Mouse (Mus musculus): ENCODE results near the gene Trem3.
A peak's percentile ranks its signal among the peaks of the same experiment; 100 is the strongest.

Trem3 gene

DNA sequence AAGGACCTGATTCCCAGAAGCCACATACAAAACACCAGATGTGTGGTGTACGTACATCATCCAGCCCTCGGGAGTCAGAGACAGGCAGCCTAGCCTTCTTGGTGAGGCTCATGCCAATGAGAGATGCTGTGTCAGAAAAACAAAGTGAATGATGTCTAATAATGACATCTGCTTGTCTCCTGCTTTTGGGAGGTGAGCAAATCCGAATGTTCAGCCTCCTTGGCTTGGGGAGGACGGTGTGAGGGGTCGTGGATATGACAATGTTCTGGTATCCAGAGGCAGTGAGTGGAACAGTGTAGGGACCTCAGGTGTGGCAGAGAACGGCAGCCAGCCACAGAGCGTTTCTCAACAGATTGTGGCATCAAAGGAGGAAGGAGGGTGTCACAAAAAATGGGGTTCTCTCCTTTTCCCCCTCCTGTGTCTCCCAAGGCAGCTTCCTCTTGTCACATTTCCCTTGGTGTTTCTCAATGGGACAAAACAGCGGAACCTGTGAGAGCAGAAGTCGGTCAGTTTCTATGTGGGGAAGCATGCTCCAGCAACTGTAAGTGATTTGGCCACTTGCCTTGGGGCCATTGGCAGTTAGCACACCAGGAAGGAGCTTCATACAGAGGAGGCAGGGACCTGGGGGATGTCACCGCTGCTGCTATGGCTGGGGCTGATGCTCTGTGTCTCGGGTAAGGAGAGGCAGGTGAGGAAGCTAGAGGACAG, at the start of gene Trem3:
Trem3 (plus strand) TSS at position 557 of the 708 bp plus-strand sequence.
- peak; percentile 78 for DNase-seq (ENCODE audit: low read depth)

DNA sequence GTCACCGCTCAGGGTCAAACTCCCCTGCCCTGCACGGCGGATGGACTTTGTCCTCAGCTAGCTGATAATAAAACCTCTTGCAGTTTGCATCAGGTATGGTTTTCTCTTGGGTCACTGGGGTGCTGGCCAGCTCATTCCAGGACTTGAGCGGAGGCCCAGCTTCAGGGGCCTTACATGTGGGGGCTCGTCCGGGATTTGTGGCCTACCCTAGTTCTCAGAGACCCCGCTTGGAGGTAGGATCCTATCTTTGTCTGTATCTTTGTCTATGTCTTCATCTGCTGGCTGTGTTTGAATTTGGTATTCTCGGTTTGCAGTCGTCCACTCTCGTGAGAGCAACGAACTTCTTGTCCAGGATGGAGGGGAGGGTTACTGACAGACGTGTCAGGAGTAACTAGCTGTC, 44.5 kb upstream of the Trem3 start:
- no peak for DNase-seq (ENCODE audit: low read depth)

DNA sequence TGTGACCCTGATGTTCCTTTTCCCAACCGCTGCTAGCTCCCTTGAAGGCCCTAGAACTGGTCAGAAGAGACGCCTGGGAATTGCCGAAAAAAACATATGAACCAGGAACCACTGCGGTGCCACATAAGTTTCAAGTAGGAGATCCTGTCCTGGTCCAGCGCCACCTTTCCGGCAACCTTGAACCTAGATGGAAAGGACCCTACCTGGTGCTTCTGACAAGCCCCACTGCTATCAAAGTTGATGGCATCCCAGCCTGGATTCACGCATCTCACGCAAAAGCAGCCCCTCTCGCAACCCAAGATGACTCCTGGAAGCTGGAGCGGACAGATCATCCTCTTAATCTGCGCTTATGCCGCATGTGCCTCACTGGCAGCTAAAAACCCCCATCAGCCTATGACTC, 35.0 kb upstream of the Trem3 start:
- DNase-seq (ENCODE audit: low read depth): no peak

DNA sequence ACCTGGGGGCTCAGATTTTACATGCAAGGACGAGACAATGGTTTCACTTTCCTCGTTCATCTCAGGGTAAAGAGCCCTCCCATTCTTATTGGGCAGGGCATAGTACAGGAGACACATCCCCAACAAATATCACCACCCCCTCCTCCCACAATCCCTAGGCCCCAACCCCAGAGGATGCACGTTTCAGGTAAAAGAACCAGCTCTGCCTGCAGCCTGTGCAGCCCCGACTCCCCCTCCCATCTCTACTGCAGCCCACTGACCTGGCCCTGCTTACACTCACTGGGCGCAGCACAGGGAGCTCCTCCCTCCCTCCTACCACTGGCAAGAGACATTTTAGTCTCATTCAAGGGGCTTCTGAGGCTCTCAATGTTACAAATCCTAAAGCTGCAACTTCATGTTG, 34.1 kb upstream of the Trem3 start:
- no peak for DNase-seq (ENCODE audit: low read depth)

DNA sequence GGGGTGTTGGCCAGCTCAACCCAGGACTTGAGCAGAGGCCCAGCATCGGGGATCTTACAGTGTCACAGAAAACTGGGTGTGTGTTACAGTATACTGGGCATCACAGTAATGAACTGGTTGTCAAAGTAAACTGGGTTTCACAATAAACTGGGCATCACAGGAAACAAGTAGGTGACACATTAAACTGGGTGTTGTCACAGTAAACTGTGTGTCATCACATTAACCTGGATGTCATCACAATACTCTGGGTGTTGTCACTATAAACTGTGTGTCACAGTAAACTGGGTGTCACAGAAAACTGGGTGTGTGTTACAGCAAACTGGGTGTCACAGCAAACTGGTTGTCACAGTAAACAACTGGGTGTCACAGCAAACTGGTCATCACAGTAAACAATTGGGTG, 32.1 kb upstream of the Trem3 start:
- DNase-seq (ENCODE audit: low read depth): no peak

DNA sequence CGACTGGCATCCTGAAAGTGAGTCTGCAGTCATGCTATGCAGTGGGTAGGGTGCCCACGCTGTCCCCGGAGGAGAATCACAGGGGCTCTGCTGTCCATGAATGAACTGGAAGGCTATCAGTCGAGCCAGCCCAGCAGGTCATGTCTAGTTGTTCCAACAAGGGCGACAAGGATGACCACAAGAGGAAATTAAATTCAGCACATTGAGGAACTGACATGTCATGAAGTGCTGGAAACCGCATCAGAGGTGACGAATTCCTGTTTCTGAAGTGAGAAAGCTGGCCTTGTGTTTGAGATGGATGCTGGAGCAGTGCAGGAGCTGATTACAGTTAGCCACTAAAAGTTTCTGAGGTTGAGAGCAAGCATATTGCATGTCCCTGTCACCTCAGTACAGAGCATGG, 16.9 kb upstream of the Trem3 start:
- DNase-seq (ENCODE audit: low read depth): peak; percentile 88

DNA sequence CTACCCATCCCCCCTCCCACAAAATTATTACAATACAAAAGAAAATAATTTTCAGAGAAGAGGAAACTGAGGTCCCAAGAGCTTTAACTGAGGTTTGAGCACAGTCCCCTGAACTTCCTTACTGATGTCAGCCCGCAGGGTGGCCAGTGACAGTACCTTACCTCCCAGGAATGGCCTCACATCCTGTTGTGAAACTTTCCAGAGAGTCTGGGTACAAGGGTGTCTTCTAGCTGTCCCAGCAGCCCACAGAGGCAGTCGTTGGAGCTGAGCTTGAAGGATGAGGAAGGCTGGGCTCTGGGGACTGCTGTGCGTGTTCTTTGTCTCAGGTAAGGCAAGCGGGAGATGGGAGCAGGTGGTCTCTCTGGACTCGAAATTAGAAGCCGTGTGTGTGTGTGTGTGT, 15.1 kb upstream of the Trem3 start, which contains the start of gene Trem1:
Trem1 (plus strand) TSS at position 251 of the 400 bp plus-strand sequence.
- DNase-seq (ENCODE audit: low read depth): peak; percentile 87

DNA sequence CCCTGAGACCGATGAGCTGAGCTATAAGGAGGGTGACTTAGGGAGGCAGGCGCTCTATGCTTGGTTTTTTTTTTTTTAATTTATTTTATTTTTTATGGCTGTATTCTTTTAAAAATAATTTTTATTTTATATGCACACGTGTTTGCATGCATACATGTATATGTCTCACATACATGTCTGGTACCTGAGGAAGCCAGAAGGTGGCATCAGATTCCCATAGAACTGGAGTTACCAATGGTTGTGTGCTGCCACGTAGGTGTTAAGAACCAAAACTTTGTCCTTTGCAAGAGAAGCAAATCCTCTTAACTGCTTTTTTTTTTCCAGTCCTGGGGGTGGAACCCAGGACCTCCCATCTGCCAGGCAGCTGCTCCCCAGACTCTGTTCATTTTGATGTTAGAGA, 13.8 kb upstream of the Trem3 start:
- peak; percentile 17 for DNase-seq (ENCODE audit: low read depth)

DNA sequence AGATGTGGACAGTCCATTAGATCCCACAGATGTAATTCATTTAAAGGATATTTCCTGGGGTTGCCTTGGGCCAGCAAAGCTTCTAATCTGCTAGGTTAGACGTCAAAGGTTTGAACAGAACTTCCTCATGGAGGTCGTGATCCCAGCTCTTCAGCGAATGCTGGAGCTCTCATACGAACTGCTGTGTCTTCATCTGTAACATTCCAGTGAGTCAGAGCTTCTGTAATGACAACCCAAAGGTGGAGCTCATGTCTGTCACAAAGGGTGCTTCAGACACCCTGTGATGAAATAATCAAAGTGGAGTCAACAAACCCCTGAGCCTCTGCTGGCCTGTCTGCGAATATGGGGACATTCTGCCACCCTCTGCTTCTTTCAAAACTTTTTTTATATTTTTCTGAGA, 13.0 kb upstream of the Trem3 start:
- DNase-seq (ENCODE audit: low read depth): peak; percentile 52

DNA sequence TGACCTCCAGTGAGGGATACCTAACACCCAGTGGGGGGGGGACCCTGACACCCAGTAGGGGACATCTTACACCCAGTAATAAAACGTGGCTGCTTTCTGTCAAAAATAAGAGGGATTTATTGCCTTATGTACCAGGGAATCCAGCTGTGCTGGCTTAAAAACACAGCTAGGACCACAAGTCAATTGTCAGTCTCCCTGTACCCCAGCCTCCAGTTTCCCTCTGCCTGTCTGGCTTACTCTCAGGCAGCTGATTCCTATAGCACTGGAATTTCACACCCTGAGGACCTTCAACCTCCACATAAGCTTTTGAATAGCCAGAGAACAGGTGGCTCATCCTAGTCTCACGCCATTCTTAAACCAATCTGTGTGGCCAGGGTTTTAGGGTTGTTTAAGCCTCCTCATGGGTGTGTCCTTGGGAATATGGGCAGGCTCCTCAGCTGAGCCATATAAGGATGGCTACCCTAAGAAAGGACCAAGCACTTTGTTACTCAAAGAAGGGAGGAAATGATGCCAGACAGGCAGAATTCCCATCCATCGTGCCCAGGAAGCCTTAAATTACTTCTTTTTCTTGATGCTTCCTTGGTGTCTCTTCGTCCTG, 11.7 kb upstream of the Trem3 start:
- DNase-seq (ENCODE audit: low read depth): no peak

DNA sequence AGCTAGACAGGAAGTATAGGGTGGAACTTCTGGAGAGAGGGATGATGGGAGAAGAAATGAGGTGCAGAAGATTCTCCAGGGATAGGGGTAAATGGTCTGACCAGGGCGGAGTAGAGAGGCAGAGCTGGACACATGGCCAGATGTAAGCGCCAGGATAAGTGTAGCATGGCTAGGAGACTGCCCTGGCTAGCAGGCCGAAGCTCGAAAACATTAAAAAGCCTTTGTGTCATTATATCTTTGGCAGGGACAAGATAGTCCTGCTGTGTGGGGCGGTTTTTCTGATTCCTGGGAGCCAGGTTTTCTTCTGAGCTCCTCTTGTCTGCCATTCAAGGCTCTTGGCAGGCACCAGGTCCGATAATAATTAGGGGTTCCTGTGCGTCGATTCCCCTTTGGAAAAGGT, 10.0 kb upstream of the Trem3 start:
- no peak for DNase-seq (ENCODE audit: low read depth)

DNA sequence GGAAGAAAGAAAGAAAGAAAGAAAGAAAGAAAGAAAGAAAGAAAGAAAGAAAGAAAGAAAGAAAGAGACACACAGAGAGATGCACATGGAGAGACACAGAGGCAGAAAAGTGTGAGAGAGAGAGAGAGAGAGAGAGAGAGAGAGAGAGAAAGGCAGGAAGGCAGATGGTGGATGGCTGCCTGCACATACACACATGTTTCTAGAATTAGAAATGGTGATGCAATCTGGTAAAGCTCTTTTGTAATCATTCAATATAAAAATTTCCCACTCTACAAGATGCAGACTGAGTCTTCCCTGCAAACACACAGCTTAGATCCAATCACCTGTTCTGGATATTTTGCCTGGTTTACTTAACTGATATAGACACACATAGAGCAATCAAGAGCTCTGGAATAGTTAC, 1.5 kb downstream of the Trem3 start:
- peak; percentile 33 for DNase-seq (ENCODE audit: low read depth)

DNA sequence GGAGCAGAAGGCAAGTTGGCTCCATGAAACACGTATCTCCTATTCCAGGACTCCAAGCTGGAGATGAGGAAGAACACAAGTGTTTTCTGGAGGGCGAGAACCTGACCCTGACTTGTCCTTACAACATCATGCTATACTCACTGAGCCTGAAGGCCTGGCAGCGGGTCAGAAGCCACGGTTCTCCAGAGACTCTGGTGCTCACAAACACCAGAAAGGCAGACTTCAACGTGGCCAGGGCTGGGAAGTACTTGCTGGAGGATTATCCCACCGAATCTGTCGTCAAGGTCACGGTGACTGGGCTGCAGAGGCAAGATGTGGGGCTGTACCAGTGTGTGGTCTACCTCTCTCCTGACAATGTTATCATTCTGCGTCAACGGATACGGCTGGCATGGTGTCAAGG, 1.9 kb downstream of the Trem3 start:
- no peak for DNase-seq (ENCODE audit: low read depth)

DNA sequence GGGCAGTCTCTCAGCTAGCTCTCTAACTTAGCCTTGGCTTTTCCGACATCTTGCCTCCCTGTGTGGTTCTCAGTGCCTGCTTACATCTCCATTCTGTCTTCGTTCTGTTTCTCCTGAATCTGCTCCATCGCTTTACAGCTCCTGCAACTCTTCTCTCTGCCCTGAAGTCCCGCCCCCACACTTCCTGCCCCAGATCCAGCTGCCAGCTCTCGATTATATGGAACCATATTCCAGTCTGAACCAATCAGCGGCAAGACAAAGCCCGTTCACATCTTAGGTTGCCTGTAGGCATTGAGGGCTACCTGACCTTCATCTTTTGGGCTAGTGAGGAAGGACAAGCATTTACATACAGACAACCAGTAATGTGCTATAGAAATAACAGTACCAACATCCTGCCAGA, 3.1 kb downstream of the Trem3 start:
- no peak for DNase-seq (ENCODE audit: low read depth)

DNA sequence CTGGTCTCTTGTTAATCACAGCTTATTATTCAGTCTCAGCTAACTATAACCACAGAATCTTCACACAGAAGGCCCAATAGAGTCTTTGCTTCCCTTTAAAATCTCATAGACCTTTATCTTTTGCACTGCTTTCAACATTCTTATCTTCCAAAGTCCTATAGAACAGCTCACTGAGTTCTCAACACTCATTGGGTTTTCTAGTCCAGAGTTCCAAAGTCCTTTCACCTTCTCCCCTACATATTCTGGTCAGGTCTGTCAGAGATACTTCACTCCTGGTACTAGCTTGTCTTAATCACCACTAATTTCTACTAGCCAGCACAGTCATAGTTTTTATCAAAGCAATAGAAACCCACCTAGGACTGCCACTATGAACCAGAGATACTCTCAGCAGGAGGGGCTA, 9.0 kb downstream of the Trem3 start:
- no peak for DNase-seq (ENCODE audit: low read depth)

DNA sequence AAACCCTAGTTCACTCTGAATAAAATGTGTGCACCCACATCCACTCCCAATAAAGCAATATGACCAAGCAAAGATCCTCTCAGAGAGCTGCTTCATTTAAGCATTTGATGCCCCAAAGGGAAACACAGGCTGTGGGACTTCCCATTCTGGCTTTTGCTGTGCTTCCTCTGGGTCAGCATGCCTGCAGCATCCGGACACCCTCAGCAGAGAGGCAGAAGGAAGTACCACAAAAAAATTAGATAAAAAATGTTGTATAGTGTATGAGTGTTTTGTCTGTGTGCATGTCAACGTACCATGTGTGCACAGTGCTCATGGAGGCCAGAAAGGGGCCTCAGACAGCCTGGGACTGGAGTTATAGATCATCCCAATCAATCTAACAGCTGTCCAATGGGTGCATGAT, 14.3 kb downstream of the Trem3 start:
- no peak for DNase-seq (ENCODE audit: low read depth)

DNA sequence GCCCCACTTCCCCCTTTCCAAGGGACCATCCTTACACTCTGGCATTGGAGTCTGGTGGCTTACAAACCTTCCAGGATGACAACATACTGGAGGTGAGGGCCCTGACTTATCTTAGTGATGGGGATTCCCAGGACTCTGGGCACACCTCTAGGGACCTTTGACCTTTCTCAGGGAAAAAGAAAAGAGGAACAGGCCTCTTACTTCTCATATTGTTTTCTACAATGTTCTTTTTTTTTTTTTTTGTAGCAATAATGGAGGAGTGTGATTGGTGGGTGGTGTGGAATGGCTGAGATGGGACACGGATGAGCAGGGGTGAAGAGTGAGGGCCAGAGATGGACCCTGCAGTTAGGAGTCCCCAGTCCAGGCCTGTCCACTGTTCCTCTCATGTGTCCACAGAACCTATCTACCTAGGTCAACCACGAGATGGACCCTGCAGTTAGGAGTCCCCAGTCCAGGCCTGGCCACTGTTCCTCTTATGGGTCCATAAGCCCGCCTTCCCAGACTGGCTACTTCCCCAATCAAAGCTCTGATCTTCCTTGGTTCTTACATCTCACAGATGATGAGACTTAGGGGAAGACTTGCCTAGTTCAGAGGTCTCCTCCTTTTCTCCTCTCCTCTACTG, 16.3 kb downstream of the Trem3 start, which contains the start of gene Treml4:
Treml4 (plus strand) TSS at position 555 of the 622 bp plus-strand sequence.
- DNase-seq (ENCODE audit: low read depth): no peak

DNA sequence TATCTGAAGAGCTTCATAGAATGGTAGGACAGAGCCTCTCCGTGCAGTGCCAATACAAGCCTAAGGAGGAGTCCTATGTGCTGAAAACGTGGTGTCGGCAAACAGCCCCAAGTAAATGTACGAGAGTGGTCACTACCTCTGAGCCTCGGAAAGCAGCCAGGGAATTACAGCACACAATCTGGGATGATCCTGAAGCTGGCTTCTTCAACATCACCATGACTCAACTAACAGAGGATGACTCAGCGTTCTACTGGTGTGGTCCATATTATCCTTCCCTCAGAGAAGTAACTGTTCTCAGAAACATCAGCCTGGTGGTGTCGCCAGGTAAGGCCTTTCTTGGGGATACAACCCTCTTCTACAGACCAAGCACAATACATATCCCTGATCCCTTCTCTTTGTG, 17.1 kb downstream of the Trem3 start:
- no peak for DNase-seq (ENCODE audit: low read depth)

DNA sequence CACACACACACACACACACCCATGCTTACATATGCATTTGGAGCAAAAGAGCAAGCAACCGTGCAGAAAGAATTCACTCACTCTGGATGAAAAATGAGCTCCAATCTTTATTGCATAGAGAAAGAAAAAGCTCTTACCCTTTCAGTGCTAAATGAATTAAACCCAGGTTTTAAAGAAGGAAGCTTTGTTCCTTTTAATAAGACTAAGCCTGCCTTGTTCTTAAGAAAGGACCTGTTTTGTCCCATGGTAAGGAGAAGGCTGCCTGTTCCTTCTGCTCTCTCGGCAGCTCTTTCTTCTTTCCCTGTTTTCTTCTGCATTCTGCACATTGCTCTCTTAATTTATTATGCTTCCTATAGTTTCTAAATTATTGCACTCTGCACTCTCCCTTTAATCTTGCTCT, 18.6 kb downstream of the Trem3 start:
- DNase-seq (ENCODE audit: low read depth): no peak

DNA sequence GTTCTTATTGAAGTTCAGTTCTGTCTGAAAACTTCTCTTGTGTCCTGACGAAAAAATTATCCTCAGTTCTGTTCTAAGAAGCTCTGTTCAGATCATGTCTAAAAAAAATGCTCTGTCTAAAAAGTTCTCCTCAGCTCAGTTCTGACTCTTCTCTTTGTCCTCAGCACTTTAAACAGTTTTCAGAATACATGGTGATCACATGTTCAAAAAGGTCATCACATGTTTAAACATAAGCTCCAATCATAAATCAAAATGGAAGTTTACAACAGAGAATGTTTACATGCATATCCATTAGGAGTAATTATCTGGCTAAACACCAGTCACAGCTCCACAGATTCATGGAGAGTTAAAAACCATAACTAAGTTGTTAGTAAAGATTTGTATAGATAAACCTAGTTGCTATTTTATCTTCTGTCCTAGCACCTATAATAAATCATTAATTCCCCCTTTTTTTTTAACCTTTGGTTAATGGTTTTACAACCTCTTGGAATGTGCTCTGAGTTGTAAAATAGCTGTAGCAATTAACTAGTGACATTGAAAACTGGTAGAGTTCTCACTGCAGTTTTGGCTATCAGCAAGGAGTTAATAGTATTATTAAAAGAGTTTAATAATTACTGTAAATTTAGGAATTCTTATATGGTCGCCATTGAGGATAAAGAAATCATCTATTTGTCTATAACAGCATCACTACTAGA, 19.2 kb downstream of the Trem3 start:
- DNase-seq (ENCODE audit: low read depth): no peak

DNA sequence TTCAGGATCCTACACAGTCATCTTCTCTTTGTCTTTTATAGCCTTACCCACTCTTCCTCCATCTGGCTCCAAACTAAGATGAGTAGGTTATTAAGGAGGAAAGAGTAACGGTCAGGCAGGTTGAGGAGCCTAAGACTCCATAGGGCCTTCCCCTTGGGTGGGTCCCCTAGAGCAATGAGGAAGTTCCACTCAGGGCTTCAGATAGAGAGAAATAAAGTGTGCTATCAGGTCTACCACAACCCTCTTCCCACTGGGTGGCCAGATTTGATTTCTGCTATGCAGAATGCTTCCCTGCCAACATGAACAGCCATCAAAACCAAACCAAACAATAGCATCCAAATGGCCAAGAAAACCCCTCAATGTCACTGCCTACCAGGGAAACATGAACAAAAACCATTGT, 20.0 kb downstream of the Trem3 start:
- DNase-seq (ENCODE audit: low read depth): no peak

DNA sequence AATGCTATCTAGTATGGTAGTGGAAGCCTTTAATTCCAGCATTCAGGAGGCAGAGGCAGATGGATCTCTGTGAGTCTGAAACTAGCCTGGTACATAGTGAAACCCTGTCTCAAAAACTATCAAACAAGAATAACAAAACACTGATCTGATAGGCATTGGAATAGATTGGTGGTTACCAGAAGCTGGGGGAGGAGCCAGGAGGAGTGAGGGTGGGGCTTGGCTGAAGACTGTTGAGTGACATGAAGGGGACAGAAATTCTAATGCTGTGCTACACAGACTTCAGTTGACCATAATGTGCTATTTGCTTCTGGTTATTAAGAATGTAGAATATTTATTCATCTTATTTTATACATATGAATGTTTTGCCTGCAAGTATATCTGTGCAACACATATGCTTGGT, 20.7 kb downstream of the Trem3 start:
- DNase-seq (ENCODE audit: low read depth): no peak

DNA sequence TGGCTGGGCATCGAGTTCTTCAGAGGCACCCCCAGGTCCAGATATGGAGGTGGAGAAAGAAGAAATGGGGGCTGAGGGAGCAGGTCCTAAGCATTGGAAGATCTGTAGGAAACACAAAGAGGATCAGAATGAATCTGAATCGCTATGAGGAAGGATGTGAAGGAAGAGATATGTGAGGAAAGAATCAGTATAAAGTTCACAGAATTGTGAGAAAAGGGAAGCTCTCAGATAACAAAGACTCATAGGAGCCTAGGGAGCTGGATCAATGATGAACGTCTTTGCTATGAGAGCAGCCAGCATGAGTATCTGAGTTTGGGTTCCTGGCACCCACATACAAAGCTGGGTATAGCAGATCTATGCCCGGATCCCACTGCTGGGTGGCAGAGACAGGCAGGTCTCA, 22.3 kb downstream of the Trem3 start:
- no peak for DNase-seq (ENCODE audit: low read depth)
